Mouse (Mus musculus): ENCODE measurements at regions not wholly inside any gene's neighbourhood (a gene's known extent, or its start where the extent isn't known, plus 50 kb on each side); places are given as distances from the start of the nearest gene placed in this dataset.
A peak's percentile ranks its signal among the peaks of the same experiment; 100 is the strongest.

GRCm38 (mm10) chr4:53327382-53328165 is 112.6 kb upstream of the Slc44a1 start:
- Histone ChIP-seq H3K4me3 (ENCODE audit: low read depth, low read length) (no peak overlapping the region), H3K36me3 (ENCODE audit: control insufficient read depth, insufficient read depth, low read length) (no peaks in the 10 kb centered on the region), H3K4me1 (ENCODE audit: control insufficient read depth, insufficient read depth, low read length) (no peaks in the 10 kb centered on the region), H3K27me3 (ENCODE audit: control insufficient read depth, insufficient read depth, low read length) (no peaks in the 10 kb centered on the region), H3K9me3 (ENCODE audit: control insufficient read depth, low read length) (no peaks in the 10 kb centered on the region), H3K4me2 (no peak overlapping the region), H3K9ac (ENCODE audit: low read length) (no peak overlapping the region), H3K27ac (ENCODE audit: low read depth, low read length) (no peak overlapping the region)
- ATAC-seq (ENCODE audit: low FRiP score) (no peak), DNase-seq (ENCODE audit: low spot score, missing footprints) (no peak)
- 62% methylated on average over 7 of the region's 7 CpGs for WGBS

- no peak overlapping the region for H3K4me3 ChIP-seq (ENCODE audit: low read depth, low read length)
- WGBS: 84% methylated on average over 4 of the region's 4 CpGs
- H3K27me3 ChIP-seq (ENCODE audit: control insufficient read depth, insufficient read depth, low read length): no peaks in the 10 kb centered on the region
- no peaks in the 10 kb centered on the region for H3K9me3 ChIP-seq (ENCODE audit: control insufficient read depth, low read length)
- no peaks in the 10 kb centered on the region for H3K36me3 ChIP-seq (ENCODE audit: control insufficient read depth, insufficient read depth, low read length)
- no peak overlapping the region for H3K9ac ChIP-seq (ENCODE audit: low read length)
- H3K4me1 ChIP-seq (ENCODE audit: control insufficient read depth, insufficient read depth, low read length): no peaks in the 10 kb centered on the region
- DNase-seq (ENCODE audit: low spot score, missing footprints) (no peak), ATAC-seq (ENCODE audit: low FRiP score) (no peak)
- H3K4me2 ChIP-seq: no peak overlapping the region
- no peak overlapping the region for H3K27ac ChIP-seq (ENCODE audit: low read depth, low read length)
Observed at GRCm38 (mm10) chr4:53323838-53324237, 116.4 kb upstream of the Slc44a1 start.

- Histone ChIP-seq H3K9ac (ENCODE audit: low read length) (no peak overlapping the region), H3K4me2 (no peak overlapping the region), H3K36me3 (ENCODE audit: control insufficient read depth, insufficient read depth, low read length) (no peaks in the 10 kb centered on the region), H3K9me3 (ENCODE audit: control insufficient read depth, low read length) (no peaks in the 10 kb centered on the region), H3K27ac (ENCODE audit: low read depth, low read length) (no peak overlapping the region), H3K4me1 (ENCODE audit: control insufficient read depth, insufficient read depth, low read length) (no peaks in the 10 kb centered on the region), H3K4me3 (ENCODE audit: low read depth, low read length) (no peak overlapping the region), H3K27me3 (ENCODE audit: control insufficient read depth, insufficient read depth, low read length) (no peaks in the 10 kb centered on the region)
- no peak for ATAC-seq (ENCODE audit: low FRiP score)
- DNase-seq (ENCODE audit: low spot score, missing footprints): no peak
- 84% methylated on average over 3 of the region's 3 CpGs for WGBS
Observed at GRCm38 (mm10) chr4:53323195-53323594, 117.0 kb upstream of the Slc44a1 start.

GRCm38 (mm10) chr4:53322484-53322883 is 117.7 kb upstream of the Slc44a1 start:
- H3K9ac ChIP-seq (ENCODE audit: low read length): no peak overlapping the region
- ATAC-seq (ENCODE audit: low FRiP score): no peak
- no peaks in the 10 kb centered on the region for H3K9me3 ChIP-seq (ENCODE audit: control insufficient read depth, low read length)
- WGBS: 90% methylated on average over 5 of the region's 5 CpGs
- DNase-seq (ENCODE audit: low spot score, missing footprints): no peak
- no peak overlapping the region for H3K4me3 ChIP-seq (ENCODE audit: low read depth, low read length)
- no peak overlapping the region for H3K27ac ChIP-seq (ENCODE audit: low read depth, low read length)
- H3K27me3 ChIP-seq (ENCODE audit: control insufficient read depth, insufficient read depth, low read length): no peaks in the 10 kb centered on the region
- no peak overlapping the region for H3K4me2 ChIP-seq
- H3K36me3 ChIP-seq (ENCODE audit: control insufficient read depth, insufficient read depth, low read length): no peaks in the 10 kb centered on the region
- H3K4me1 ChIP-seq (ENCODE audit: control insufficient read depth, insufficient read depth, low read length): peaks cover 1% of the 10 kb centered on the region; the same call in 1 of the 2 replicates

- 83% methylated on average over 6 of the region's 6 CpGs for WGBS
- DNase-seq (ENCODE audit: low spot score, missing footprints): no peak
Observed at GRCm38 (mm10) chr4:53320735-53321449, 119.3 kb upstream of the Slc44a1 start.

GRCm38 (mm10) chr4:53319051-53319450 is 121.2 kb upstream of the Slc44a1 start:
- Histone ChIP-seq H3K27me3 (ENCODE audit: control insufficient read depth, insufficient read depth, low read length) (no peaks in the 10 kb centered on the region), H3K4me3 (ENCODE audit: low read depth, low read length) (no peak overlapping the region), H3K4me2 (no peak overlapping the region), H3K4me1 (ENCODE audit: control insufficient read depth, insufficient read depth, low read length) (peaks cover 6% of the 10 kb centered on the region), H3K9ac (ENCODE audit: low read length) (no peak overlapping the region), H3K9me3 (ENCODE audit: control insufficient read depth, low read length) (no peaks in the 10 kb centered on the region), H3K27ac (ENCODE audit: low read depth, low read length) (no peak overlapping the region), H3K36me3 (ENCODE audit: control insufficient read depth, insufficient read depth, low read length) (no peaks in the 10 kb centered on the region)
- no peak for DNase-seq (ENCODE audit: low spot score, missing footprints)
- no peak for ATAC-seq (ENCODE audit: low FRiP score)
- 89% methylated on average over 4 of the region's 4 CpGs for whole genome bisulfite sequencing

More at GRCm38 (mm10) chr4:53320735-53321449, 119.3 kb upstream of the Slc44a1 start:
- H3K36me3 ChIP-seq (ENCODE audit: control insufficient read depth, insufficient read depth, low read length): no peaks in the 10 kb centered on the region
- H3K4me3 ChIP-seq (ENCODE audit: low read depth, low read length): no peak overlapping the region
- H3K4me1 ChIP-seq (ENCODE audit: control insufficient read depth, insufficient read depth, low read length): peaks cover 6% of the 10 kb centered on the region
- no peaks in the 10 kb centered on the region for H3K9me3 ChIP-seq (ENCODE audit: control insufficient read depth, low read length)
- no peak overlapping the region for H3K27ac ChIP-seq (ENCODE audit: low read depth, low read length)
- H3K9ac ChIP-seq (ENCODE audit: low read length): no peak overlapping the region
- H3K4me2 ChIP-seq: no peak overlapping the region
- ATAC-seq (ENCODE audit: low FRiP score): no peak
- no peaks in the 10 kb centered on the region for H3K27me3 ChIP-seq (ENCODE audit: control insufficient read depth, insufficient read depth, low read length)

GRCm38 (mm10) chr4:53318181-53318580 is 122.0 kb upstream of the Slc44a1 start:
- no peak overlapping the region for H3K4me2 ChIP-seq
- H3K36me3 ChIP-seq (ENCODE audit: control insufficient read depth, insufficient read depth, low read length): no peaks in the 10 kb centered on the region
- H3K4me3 ChIP-seq (ENCODE audit: low read depth, low read length): no peak overlapping the region
- 85% methylated on average over 6 of the region's 6 CpGs for WGBS
- H3K9me3 ChIP-seq (ENCODE audit: control insufficient read depth, low read length): no peaks in the 10 kb centered on the region
- no peak for DNase-seq (ENCODE audit: low spot score, missing footprints)
- H3K4me1 ChIP-seq (ENCODE audit: control insufficient read depth, insufficient read depth, low read length): peaks cover 6% of the 10 kb centered on the region
- H3K27me3 ChIP-seq (ENCODE audit: control insufficient read depth, insufficient read depth, low read length): no peaks in the 10 kb centered on the region
- no peak overlapping the region for H3K9ac ChIP-seq (ENCODE audit: low read length)
- no peak overlapping the region for H3K27ac ChIP-seq (ENCODE audit: low read depth, low read length)
- no peak for ATAC-seq (ENCODE audit: low FRiP score)

GRCm38 (mm10) chr4:53317453-53317824 is 122.8 kb upstream of the Slc44a1 start:
- Histone ChIP-seq H3K36me3 (ENCODE audit: control insufficient read depth, insufficient read depth, low read length) (no peaks in the 10 kb centered on the region), H3K4me3 (ENCODE audit: low read depth, low read length) (no peak overlapping the region), H3K4me2 (no peak overlapping the region), H3K4me1 (ENCODE audit: control insufficient read depth, insufficient read depth, low read length) (peaks cover 6% of the 10 kb centered on the region), H3K27me3 (ENCODE audit: control insufficient read depth, insufficient read depth, low read length) (no peaks in the 10 kb centered on the region), H3K9ac (ENCODE audit: low read length) (no peak overlapping the region), H3K9me3 (ENCODE audit: control insufficient read depth, low read length) (no peaks in the 10 kb centered on the region), H3K27ac (ENCODE audit: low read depth, low read length) (no peak overlapping the region)
- DNase-seq (ENCODE audit: low spot score, missing footprints) (no peak), ATAC-seq (ENCODE audit: low FRiP score) (0 out of 2 replicates have a peak, but pooled peaks have one; percentile 33)
- 28% methylated on average over 7 of the region's 7 CpGs for WGBS

- Histone ChIP-seq H3K4me1 (ENCODE audit: control insufficient read depth, insufficient read depth, low read length) (peaks cover 6% of the 10 kb centered on the region), H3K4me2 (no peak overlapping the region), H3K9me3 (ENCODE audit: control insufficient read depth, low read length) (no peaks in the 10 kb centered on the region), H3K4me3 (ENCODE audit: low read depth, low read length) (no peak overlapping the region), H3K36me3 (ENCODE audit: control insufficient read depth, insufficient read depth, low read length) (no peaks in the 10 kb centered on the region), H3K27me3 (ENCODE audit: control insufficient read depth, insufficient read depth, low read length) (no peaks in the 10 kb centered on the region), H3K9ac (ENCODE audit: low read length) (no peak overlapping the region), H3K27ac (ENCODE audit: low read depth, low read length) (no peak overlapping the region)
- DNase-seq (ENCODE audit: low spot score, missing footprints): no peak
- ATAC-seq (ENCODE audit: low FRiP score): peak; percentile 42; the same call in 1 of the 2 replicates
- 89% methylated on average over 14 of the region's 14 CpGs for WGBS
Observed at GRCm38 (mm10) chr4:53316796-53317452, 123.3 kb upstream of the Slc44a1 start.

Measured in midbrain, embryonic 11.5 days (tissue).